Mouse (Mus musculus) small intestine, adult 2 months (tissue): ENCODE results near the gene Fkbp2. TPM values are rescaled to one million over a fixed set of nuclear protein-coding genes. Genes with fewer than 3 reads are reported as not detected.

Source experiments
- H3K27ac ChIP-seq: fragments of 200-500 bp; 2 replicates; pipeline ENCODE4 v1.5.1; 2012; ENCODE audit warnings: low read depth, low read length, control low read depth, inconsistent platforms; ENCODE audit not compliant: insufficient read depth
- H3K27me3 ChIP-seq: fragments of 200-500 bp; 2 replicates; pipeline ENCODE4 v1.6.1; 2012; ENCODE audit warnings: mild to moderate bottlenecking, moderate library complexity, low read length, inconsistent platforms; ENCODE audit not compliant: control insufficient read depth, insufficient read depth
- H3K36me3 ChIP-seq: fragments of 200-500 bp; 2 replicates; pipeline ENCODE4 v1.6.1; 2012; ENCODE audit warnings: mild to moderate bottlenecking, low read length, control low read depth, inconsistent platforms; ENCODE audit not compliant: control insufficient read depth, insufficient read depth
- H3K4me1 ChIP-seq: fragments of 200-500 bp; 2 replicates; pipeline ENCODE4 v1.6.1; 2012; ENCODE audit warnings: low read length, inconsistent platforms, mixed read lengths; ENCODE audit not compliant: control insufficient read depth, insufficient read depth, insufficient read length
- H3K4me3 ChIP-seq: fragments of 200-500 bp; 2 replicates; pipeline ENCODE4 v1.5.1; 2012; ENCODE audit warnings: low read depth, mild to moderate bottlenecking, control low read depth, inconsistent platforms, low read length, moderate library complexity
- CTCF ChIP-seq: fragments of 200-500 bp; IDR thresholded peaks from 2 replicates; pipeline ENCODE4 v1.5.1; 2012; ENCODE audit warnings: low read depth, mild to moderate bottlenecking, control low read depth, inconsistent platforms, low read length, moderate library complexity, mixed read lengths; ENCODE audit not compliant: insufficient replicate concordance, insufficient read length; ENCODE audit errors: extremely low read depth
- POLR2A ChIP-seq: fragments of 200-500 bp; IDR thresholded peaks from 2 replicates; pipeline ENCODE4 v1.6.1; 2012; ENCODE audit warnings: low read depth, mild to moderate bottlenecking, control low read depth, inconsistent platforms, low read length, moderate library complexity
- WGBS: fragments of 180-500 bp; shearing (Covaris S2); methylation state at CpG from one replicate; pipeline ENCODE4 v1.1.7; 2018; 5-methylcytosine and 5-hydroxymethylcytosine counted together
- polyA plus RNA-seq: library from polyadenylated mRNA; depleted of rRNA; stranded (reverse); fragments of >200 nt; gene quantifications from 2 replicates; pipeline ENCODE4 v1.2.3, GENCODE M21; 2012; rRNA removed

The Fkbp2 gene
- polyA plus RNA-seq, result 23.0 and 47.9 TPM in 2 replicates

DNA sequence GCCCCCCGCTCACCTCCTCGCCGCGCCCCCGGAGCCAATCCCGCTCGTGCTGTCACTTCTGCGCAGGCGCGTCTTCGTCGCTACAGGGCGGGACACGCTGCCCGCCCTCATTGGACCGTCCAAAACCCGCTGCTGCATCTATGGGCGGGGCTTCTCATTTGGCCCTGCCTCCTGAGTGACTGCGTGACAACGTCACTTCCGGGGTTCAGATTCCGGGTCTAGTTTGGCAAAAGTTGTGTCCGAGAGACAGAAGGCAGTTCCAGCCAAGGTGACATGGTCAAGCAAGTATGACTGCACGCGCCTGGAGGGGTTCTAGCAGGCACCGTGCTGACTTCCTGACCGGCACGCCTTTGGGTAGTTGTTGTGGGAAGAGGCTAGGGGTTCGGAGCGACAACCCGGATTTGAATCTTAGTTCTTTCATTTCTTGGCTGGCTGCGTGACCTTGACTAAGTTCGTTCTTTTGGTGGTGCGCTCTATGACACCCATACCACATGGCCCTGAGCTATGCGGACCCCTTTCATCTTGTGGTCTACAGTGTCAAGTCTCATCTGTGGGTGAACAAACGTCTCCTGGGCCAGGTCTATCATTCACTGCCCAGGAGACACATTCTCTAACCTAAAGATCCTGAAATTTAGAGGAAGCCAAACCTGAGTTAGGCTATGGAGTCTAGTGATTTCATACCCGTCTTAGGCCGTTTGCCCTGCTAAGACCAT, at the start of gene Fkbp2:
Gene Fkbp2 (minus strand): TSS at position 121 of the 713 bp plus-strand sequence.
- under 1% methylated on average over 38 of the region's 38 CpGs for WGBS
- H3K36me3 ChIP-seq, result peaks cover 11% of the 10 kb centered on the region
- TF ChIP-seq CTCF (no peak), POLR2A (peak; percentile 96)
- peak within 1 kb of the TSS; percentile 67 for H3K4me3 ChIP-seq
- peaks cover 15% of the 10 kb centered on the region for H3K4me1 ChIP-seq
- H3K27me3 ChIP-seq, result no peaks in the 10 kb centered on the region
- H3K27ac ChIP-seq, result peak within 1 kb of the TSS; percentile 85

- peaks cover 77% of the 10 kb centered on the region for H3K36me3 ChIP-seq
- no peak for TF ChIP-seq POLR2A
- no peak for TF ChIP-seq CTCF
These were observed 49.2 kb upstream of the Fkbp2 start for GRCm38 (mm10) chr19:7029531-7029930.

GRCm38 (mm10) chr19:7020224-7020641, 39.9 kb upstream of the Fkbp2 start:
- peaks cover 44% of the 10 kb centered on the region for H3K36me3 ChIP-seq
- TF ChIP-seq POLR2A, result no peak
- TF ChIP-seq CTCF, result peak; percentile 61; the same call in 1 of the 2 replicates
- WGBS, result 35% methylated on average over 3 of the region's 3 CpGs

More at GRCm38 (mm10) chr19:7029531-7029930, 49.2 kb upstream of the Fkbp2 start:
- Histone ChIP-seq H3K27me3 (no peaks in the 10 kb centered on the region), H3K4me1 (no peaks in the 10 kb centered on the region), H3K27ac (no peak overlapping the region), H3K4me3 (no peak overlapping the region)
- 96% methylated on average over 5 of the region's 5 CpGs for WGBS

DNA sequence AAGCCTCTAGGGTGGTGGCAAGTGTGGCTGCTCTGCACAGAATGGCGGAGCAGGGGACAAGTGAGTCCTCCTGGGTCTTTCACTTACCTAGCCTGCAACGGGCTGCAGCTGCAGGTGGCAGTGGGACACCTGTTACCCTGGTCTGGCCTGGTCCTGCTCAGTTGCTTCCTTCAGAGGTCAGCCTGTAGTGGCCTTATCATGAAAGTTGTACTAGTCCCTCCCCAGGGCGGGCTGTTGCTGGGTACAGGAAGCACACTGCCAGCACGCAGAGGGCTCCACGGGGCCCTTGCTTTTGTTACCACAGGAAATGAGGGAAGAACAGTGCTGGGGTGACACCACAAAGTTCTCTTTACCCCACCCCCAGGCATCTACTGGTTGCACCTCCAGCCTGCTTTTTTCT, 38.9 kb upstream of the Fkbp2 start, which contains the start of gene Fermt3:
Gene Fermt3 (minus strand): TSS at position 279 of the 400 bp plus-strand sequence.
- 55% methylated on average over 5 of the region's 5 CpGs for WGBS
- TF ChIP-seq CTCF, result no peak
- no peak for TF ChIP-seq POLR2A
- Histone ChIP-seq H3K36me3 (peaks cover 36% of the 10 kb centered on the region), H3K4me1 (no peaks in the 10 kb centered on the region), H3K27ac (peak within 1 kb of the TSS; percentile 82), H3K27me3 (no peaks in the 10 kb centered on the region), H3K4me3 (peak within 1 kb of the TSS; percentile 55)

More at GRCm38 (mm10) chr19:7020224-7020641, 39.9 kb upstream of the Fkbp2 start:
- H3K27ac ChIP-seq, result peak overlapping the region; percentile 56; the same call in 1 of the 2 replicates
- H3K27me3 ChIP-seq, result no peaks in the 10 kb centered on the region
- no peaks in the 10 kb centered on the region for H3K4me1 ChIP-seq
- H3K4me3 ChIP-seq, result no peak overlapping the region

DNA sequence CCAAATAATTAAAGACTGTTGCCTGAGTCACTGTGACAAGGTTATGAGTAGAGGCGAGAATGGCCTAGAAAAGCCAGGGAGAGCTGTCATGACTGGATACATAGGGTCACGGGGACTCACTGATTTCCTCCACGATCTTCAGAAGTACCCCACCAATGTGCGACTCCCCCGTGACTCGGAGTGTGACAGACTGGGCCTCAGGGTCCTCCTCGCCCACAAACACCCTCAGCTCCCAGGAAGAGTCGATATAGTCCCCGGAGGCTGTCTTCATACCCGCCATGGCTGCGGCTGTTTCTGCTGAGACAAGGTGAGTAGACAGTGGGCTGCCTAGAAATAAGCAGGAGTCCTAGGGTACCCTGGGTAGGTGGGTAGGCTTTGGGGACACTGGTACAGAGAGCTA, 38.2 kb upstream of the Fkbp2 start:
- TF ChIP-seq POLR2A (no peak), CTCF (no peak)
- peak overlapping the region; percentile 52 for H3K4me3 ChIP-seq
- WGBS, result 83% methylated on average over 11 of the region's 11 CpGs

DNA sequence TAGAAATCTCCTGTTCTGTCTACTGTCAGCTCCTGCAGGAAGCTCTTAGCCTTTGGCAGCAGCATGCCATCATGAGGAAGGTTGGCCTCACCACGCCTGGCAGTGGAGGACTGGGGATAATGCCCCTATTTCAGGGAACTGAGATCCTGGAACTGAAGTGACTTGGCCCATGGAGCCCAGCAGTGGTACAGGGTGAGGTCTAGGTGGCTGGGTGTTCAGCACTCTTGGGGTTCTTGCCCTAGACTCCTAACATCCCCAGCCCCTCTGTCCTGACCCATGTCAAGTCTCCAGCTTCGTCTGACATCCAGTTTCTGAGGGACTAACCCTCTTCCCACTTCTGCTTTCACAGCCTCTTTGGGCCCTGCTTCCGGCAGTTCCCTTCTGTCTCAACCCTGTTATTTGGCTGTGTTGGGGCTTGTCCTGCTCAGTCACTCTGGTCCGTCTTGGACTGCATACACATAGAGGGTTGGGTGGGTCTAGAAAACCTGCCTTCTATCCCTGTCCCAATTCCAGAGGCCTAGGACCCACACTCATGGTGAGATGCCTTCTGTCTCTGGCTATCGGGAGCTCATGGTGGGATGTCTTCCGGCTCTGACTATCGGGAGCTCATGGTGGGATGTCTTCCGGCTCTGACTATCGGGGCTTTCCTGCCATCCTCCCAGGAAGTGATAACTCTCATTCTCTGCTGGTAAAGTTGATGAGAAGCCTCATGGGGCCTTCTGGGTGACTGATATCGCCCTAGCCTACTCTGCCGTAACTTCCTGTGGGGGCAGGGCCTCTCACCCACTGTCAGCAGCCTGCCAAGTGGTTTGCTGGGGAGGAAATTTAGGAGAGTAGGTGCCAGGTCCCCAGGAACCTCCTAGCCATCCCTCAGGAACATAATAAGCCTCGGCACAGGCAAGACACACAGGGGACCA, 37.5 kb upstream of the Fkbp2 start:
- peak overlapping the region; percentile 82 for H3K27ac ChIP-seq
- 74% methylated on average over 12 of the region's 12 CpGs for WGBS
- H3K4me3 ChIP-seq, result peak overlapping the region; percentile 44
- TF ChIP-seq CTCF (no peak), POLR2A (no peak)
- no peaks in the 10 kb centered on the region for H3K4me1 ChIP-seq
- H3K36me3 ChIP-seq, result peaks cover 25% of the 10 kb centered on the region
- no peaks in the 10 kb centered on the region for H3K27me3 ChIP-seq

More for the DNA sequence above, 38.2 kb upstream of the Fkbp2 start:
- H3K27ac ChIP-seq, result peak overlapping the region; percentile 82
- peaks cover 32% of the 10 kb centered on the region for H3K36me3 ChIP-seq
- H3K4me1 ChIP-seq, result no peaks in the 10 kb centered on the region
- H3K27me3 ChIP-seq, result no peaks in the 10 kb centered on the region
